Mouse (Mus musculus) urinary bladder, postnatal 25 days (tissue): ENCODE results near the gene Ngb.

Experiments used
- DNase-seq: peaks from one replicate; pipeline ENCODE4 v3.0.0; 2022; ENCODE audit warnings: low spot score

Ngb gene

GRCm38 (mm10) chr12:87091916-87092315 lies 10.4 kb downstream of the Ngb start:
- no peak for DNase-seq

- DNase-seq = no peak
These were observed 12.6 kb downstream of the Ngb start for GRCm38 (mm10) chr12:87089701-87090100.

GRCm38 (mm10) chr12:87089255-87089654 lies 13.1 kb downstream of the Ngb start:
- no peak for DNase-seq

GRCm38 (mm10) chr12:87088331-87088730 lies 14.0 kb downstream of the Ngb start:
- DNase-seq = no peak

- no peak for DNase-seq
These were observed 15.1 kb downstream of the Ngb start for GRCm38 (mm10) chr12:87087236-87087635.

- DNase-seq = no peak
These were observed 19.5 kb downstream of the Ngb start for GRCm38 (mm10) chr12:87082797-87083196.

- DNase-seq = no peak
These were observed 25.7 kb downstream of the Ngb start for GRCm38 (mm10) chr12:87076610-87077009.

GRCm38 (mm10) chr12:87070520-87070919 lies 31.8 kb downstream of the Ngb start:
- DNase-seq = no peak

GRCm38 (mm10) chr12:87066429-87066828 lies 35.9 kb downstream of the Ngb start:
- DNase-seq = no peak

GRCm38 (mm10) chr12:87065446-87065845 lies 36.9 kb downstream of the Ngb start:
- DNase-seq = no peak

GRCm38 (mm10) chr12:87057066-87057465 lies 45.3 kb downstream of the Ngb start:
- DNase-seq = no peak

GRCm38 (mm10) chr12:87054873-87055272 lies 47.5 kb downstream of the Ngb start:
- DNase-seq = no peak

GRCm38 (mm10) chr12:87052661-87053321 lies 49.5 kb downstream of the Ngb start:
- DNase-seq = peak; percentile 81

GRCm38 (mm10) chr12:87047536-87047935 lies 54.8 kb downstream of the Ngb start:
- DNase-seq = no peak
